Mouse (Mus musculus): ENCODE data around the gene Fam166a. TPM values are rescaled to one million over a fixed set of nuclear protein-coding genes. Genes with fewer than 3 reads are reported as not detected.

Gene Fam166a
- total RNA-seq, 2 experiments from 2014 or later, result not detected

DNA sequence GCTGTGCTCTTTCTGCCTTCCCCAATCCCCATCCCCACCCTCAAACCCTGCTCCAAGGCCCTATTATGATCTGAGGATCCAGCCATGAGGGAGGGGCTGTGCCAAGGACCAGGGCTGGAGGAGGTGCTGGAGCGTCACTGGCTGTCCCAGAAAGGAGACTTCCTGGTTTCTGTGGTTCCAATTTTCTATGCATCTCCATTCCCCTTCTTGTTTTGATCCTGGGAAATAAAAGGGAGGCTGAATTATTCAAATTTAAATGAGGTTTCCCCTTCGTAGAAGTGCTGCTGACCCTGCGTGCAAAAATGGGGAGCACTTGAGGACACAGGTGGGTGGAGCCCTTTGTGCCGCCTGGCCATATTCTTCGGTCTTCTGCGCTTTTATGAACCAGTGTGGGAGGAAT, 35.9 kb upstream of the Fam166a start:
- intact Hi-C loops (cut with DNase I), result no loop called here

DNA sequence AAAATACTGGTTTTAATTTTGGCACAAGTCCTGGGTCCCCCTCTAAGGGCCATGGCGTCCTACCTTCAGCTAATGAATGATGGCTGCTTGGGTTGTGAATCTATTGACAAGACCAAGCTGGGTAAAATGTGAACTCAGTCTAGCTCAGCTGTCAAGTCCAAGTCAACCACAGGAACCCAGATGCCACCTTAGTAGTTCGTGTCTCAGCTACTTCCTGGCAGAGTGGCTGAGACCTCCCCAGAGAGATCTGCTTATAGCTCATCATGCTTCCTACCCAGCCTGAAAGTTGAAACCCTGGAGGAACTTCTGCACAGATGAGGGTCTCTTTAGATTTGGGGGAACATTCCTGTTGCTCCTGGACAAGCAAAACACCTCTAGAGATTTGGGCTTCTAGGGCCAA, 35.2 kb upstream of the Fam166a start:
- no peak for DNase-seq (ENCODE audit: extremely low spot score in 1 of 2, low spot score in 2 of 2)
- intact Hi-C loops (cut with DNase I), result no loop called here

More for the DNA sequence above, 35.9 kb upstream of the Fam166a start:
- DNase-seq (ENCODE audit: extremely low spot score in 1 of 2, low spot score in 2 of 2), result peak; percentile 38 to 66

DNA sequence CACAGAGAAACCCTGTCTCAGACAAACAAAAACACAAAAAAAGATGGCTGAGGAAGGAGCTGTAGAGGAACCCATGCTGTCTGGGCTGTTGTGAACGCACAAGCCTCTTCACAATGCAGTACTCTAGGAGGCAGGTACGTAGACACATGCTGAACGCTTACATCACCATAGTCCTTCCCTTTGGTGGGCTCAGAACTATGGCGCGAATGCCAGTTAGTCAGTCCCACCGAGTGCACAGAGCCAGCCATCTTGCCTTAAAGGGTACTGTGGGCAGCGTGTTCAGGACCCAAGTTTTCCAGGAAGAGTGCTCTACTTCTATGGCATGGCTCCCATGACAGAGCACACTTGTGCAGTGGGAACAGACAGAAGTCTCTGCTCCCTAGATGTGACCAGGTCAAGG, 34.0 kb upstream of the Fam166a start:
- DNase-seq (ENCODE audit: extremely low spot score in 1 of 2, low spot score in 2 of 2), result no peak
- intact Hi-C loops (cut with DNase I), result no loop called here

DNA sequence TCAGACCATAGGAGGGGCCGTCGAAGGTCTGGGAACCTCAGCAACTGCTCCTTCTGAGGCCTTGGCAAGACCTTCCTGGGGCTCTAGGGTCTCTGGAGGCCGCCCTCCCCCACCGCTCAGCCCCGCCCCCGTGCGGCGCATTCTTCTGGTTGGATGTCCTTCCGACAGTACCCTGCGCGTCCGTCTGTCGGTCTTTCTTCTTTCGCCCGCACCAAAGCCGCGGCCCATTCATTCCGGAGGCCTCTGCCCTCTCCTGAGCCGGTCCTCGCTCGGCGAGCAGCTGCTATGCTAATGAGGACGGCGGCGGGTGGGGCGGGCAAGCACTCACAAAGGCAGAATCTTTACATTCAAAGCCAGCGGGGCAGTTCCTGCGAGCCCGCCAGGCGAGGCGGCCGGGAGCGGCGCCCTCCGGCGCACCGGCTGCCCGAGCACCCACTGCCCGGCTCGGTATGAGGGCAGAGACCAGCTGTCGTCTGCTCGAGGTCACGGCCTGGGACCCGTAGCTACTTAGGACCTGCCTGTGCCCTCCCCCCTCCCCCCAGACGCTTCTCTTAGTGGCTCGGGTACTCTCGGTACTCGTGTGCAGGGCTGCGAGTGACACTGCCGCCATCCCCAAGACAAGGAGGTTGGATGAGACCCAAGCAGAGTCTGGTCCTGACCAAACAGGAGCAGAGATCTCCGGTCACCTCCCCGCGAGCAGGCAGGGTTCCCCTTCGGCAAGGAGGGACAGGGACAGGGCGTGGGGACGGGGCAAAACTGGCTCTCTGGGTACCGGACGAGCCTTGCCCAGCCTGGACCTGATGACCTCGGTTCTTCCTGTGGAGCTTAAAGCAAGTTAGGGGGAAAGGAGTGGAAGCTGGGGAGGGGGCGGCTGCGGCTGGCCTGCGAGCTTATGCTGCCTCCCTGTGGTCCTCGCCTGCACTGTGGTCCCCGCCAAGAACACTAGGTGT, 32.6 kb upstream of the Fam166a start:
- intact Hi-C loops (cut with DNase I), result loop anchor here (5.0 kb wide), 3 partner anchors 59 to 214 kb away; partner anchors contain the start of gene Noxa1
- DNase-seq (ENCODE audit: extremely low spot score in 1 of 2, low spot score in 2 of 2), result peak in 1 of 2 experiments; percentile 84

DNA sequence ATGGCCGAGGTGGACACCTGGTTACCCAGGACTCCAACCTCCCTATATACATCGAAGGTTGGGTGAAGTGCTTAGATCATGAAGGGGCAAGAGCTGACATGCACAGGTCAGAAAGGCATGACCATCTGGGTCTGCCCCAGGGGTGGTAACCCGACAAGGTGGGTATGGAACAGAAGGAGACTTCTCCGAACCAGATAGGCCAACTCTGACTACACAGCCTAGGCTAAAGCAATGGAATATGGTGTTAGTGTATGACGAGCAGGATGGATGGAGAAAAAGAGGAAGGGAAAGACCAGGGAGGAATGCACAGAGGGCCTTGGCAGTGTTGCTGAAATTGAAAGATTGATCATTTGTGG, 32.0 kb upstream of the Fam166a start:
- intact Hi-C loops (cut with DNase I), result loop anchor here (5.0 kb wide), 3 partner anchors 59 to 214 kb away; partner anchors contain the start of gene Noxa1
- DNase-seq (ENCODE audit: extremely low spot score in 1 of 2, low spot score in 2 of 2), result no peak

DNA sequence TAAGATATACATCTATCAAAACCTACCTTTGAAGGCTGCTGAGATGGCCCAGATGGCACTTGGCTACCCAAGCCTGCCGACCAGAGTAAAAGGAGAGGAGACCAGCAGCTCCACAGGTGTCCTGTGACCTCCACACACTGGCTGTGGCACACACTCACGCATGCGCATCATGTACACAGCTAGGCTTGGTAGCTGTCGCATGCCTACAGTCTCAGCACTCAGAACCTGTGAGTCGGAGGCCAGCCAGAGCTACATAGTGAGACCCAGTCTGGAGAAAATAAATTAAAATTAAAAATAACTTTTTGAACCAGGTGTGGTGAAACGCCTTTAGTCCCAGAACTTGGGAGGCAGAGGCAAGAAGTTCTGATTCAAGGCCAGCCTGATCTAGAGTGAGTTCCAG, 30.7 kb upstream of the Fam166a start:
- intact Hi-C loops (cut with DNase I), result loop anchor here (5.0 kb wide), 3 partner anchors 61 to 216 kb away; partner anchors contain the start of gene Noxa1
- no peak for DNase-seq (ENCODE audit: extremely low spot score in 1 of 2, low spot score in 2 of 2)

DNA sequence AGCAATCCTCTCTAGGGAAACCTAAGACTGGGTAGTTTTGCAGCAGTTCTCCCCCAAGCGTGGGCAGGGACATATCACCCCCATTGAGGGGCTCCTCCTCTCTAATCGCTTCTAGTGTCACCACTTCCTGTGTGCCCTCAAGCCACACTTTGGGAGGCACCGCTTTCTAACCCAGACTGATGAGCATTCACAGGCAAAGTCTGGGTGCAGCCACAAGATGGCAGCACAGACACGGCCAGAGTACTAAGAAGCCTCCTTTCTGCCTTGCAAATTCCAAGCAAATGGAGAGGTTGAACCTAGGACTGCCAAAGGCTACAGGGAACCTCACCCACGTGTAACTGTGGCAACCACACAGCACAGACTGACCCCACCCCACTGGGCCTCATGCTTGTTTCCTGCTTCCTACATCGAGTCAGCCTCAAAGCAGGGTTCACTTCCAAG, 25.2 kb upstream of the Fam166a start:
- intact Hi-C loops (cut with DNase I), result no loop called here
- peak; percentile 74 to 84 for DNase-seq (ENCODE audit: extremely low spot score in 1 of 2, low spot score in 2 of 2)

DNA sequence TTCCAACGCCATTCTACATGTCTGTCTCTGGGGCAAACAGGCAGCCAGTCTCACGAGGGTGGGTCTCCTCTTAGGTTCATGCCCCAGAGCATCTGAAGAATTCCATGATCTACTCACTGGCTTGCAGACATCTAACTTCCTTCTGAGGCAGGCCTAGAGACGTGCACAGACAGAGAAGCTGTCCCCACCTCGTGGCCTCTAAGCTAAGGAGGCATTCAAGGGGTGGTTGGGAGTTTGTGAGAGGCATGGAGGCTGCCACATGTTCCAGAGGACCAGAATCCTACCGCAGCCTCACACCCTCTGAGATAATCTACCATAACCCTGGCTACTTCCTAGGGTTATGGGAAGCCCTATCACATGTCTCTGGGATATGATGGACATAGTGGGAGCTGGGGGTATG, 24.5 kb upstream of the Fam166a start:
- intact Hi-C loops (cut with DNase I), result loop anchor here (2.0 kb wide), 1 partner anchor 61 kb away; the partner anchor contains the start of gene Tmem203
- DNase-seq (ENCODE audit: extremely low spot score in 1 of 2, low spot score in 2 of 2), result no peak

DNA sequence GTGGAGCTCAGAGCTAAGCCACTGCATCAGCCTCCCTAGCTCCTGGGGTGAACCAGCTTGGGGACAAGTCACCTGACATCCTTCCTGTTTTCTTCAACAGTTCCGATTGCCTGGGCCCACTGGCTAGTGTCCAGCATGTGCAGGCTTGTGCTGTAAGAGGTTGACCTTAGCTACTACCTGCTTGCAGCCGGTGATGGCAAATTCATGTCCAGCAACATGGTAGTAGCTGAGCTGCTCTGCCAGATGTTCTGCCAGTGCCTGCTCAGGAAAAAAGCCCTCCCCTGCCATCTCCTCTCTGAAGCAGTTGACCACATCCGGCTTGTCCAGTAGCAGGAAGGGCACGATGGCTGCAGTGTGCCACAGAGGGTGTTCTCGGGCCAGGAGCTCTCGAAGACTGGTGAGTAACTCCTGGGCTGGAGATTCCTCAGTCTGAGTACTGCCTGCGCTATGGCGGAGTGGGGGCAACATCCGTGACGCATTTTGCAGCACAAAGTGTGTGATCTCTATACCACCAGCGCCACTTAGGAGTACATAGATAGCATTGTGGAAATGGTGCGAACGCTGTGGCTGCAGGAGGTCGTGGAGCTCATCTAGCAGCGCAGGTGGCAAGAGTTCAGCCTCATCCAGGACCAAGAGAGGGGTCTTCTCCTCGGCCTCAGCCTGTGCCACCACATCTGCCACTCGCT, 23.9 kb upstream of the Fam166a start:
- intact Hi-C loops (cut with DNase I), result loop anchor here (2.0 kb wide), 1 partner anchor 60 kb away; the partner anchor contains the start of gene Tmem203
- DNase-seq (ENCODE audit: extremely low spot score in 1 of 2, low spot score in 2 of 2), result peak in 1 of 2 experiments; percentile 46

DNA sequence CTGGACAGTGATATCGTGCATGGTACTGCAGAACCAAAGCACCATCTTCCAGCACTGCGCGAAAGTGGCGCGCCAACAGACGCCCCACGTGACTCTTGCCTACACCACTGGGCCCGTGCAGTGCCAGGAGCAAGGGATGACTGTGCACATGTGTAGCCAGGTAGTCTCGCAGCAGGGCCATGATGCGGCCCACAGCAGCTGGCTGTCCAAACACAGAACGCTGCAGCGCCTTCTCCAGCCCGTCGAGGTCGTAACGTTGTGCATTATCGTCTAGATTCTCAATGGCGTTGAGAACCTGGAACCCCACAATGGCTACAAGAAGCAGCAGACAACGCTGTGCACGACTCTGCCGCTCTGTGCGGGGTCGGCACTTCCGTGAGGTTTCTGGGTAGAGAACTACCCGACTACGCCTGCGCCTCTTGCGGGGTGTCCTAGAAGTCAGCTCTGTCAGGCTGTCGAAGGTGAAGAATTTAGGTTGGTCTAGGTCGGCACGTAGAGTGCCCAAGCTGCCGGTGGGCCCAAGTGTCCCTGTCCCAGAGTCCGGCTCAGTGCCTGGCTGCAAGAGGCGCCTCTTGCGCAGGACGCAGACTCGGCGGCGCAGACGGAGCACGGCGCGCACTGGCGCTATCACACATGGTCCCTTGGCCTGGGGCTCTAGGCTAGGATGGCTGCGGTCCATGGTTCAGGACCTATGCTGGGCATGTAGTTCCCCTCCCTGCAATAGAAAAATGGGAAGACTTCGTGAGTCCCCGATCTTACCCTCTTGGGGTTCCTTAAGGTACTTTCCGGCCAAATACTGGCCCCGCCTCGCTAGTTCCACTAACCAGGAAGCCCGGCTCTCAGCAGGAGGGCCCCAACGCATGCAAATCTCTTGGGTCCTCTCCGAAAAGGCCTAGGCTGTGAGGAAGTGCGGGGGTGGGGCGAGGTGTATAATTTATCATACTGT, 23.1 kb upstream of the Fam166a start:
- peak in 1 of 2 experiments; percentile 86 for DNase-seq (ENCODE audit: extremely low spot score in 1 of 2, low spot score in 2 of 2)
- intact Hi-C loops (cut with DNase I), result loop anchor here (2.0 kb wide), 1 partner anchor 59 kb away; the partner anchor contains the start of gene Tmem203

DNA sequence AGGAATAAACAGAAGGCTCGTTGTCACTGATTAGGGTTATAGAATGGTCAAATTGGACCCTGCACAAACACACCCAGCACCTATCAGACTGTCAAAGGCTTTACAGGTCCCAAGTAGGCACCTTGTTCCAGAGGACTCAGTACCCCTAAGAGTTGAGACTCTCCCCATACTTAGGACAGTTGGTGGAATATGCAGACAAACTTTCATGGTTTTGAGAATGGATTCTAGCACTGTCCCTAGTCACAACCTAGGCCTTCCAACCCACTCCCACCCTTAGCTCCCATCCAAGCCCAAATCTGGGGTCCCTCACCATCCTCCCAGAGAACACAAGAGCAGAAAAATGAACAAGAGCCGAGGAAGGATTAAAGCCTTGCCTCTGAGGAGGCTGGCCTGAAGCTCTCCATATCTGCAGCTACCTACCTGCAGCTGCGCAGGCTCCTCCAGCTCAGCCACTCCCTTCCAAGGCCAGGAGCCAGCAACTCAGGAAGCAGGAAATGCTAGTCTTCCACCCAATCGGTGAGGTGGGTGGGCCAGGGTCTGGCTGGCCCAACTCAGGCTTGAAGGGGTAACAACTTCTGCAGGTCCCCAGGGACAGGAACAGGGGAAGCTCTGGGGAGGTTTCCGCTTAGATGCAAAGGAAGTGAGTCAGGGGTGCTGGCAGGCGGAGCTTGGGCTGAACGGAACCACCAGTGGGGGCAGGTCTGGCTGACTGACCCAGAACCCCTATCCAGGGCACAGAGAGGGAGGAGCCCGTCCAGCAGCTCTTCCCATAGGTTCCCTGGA, 22.2 kb upstream of the Fam166a start, which contains the start of gene Tor4a:
Gene Tor4a (minus strand): TSS at position 715 of the 783 bp plus-strand sequence.
- peak in 1 of 2 experiments; percentile 92 for DNase-seq (ENCODE audit: extremely low spot score in 1 of 2, low spot score in 2 of 2)
- intact Hi-C loops (cut with DNase I), result no loop called here

DNA sequence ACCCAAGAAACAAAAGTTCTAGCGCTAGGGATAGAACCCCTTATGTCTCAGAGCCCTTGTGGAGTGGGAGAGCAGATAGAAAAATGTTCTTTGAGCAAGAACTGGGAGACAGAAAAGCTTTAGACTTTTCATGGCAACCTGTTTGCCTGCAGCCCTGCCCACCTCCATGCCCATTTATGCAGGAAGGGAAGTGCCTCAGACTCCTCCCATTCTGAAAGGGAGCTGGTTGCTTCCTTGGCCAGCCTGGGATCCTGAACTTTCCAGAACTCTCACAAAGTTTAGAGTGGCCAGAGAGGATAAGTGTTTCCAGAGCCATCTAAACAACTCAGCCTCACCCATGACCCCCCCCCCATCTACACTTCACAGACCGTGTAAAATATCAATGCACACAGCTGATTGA, 21.4 kb upstream of the Fam166a start:
- no peak for DNase-seq (ENCODE audit: extremely low spot score in 1 of 2, low spot score in 2 of 2)
- intact Hi-C loops (cut with DNase I), result no loop called here

DNA sequence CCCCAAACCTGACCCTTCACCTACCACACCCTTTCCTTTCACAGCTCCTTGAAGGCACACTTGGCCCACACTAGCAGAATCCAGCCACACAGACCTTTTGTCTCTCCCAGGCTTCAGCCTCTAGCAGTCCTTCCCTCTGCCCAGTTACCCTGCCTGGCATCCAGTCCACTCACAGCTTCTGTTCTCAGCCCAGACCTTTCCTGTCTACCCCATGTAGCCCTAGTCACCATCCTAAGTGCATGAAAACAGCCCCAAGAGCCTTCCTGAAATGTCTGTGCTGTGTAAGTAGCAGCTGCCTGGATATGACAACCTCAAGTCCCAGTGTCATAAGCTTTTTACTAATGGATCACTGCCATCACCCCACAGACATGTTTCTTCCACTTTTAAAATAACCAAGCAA, 20.6 kb upstream of the Fam166a start:
- DNase-seq (ENCODE audit: extremely low spot score in 1 of 2, low spot score in 2 of 2), result no peak
- intact Hi-C loops (cut with DNase I), result no loop called here

DNA sequence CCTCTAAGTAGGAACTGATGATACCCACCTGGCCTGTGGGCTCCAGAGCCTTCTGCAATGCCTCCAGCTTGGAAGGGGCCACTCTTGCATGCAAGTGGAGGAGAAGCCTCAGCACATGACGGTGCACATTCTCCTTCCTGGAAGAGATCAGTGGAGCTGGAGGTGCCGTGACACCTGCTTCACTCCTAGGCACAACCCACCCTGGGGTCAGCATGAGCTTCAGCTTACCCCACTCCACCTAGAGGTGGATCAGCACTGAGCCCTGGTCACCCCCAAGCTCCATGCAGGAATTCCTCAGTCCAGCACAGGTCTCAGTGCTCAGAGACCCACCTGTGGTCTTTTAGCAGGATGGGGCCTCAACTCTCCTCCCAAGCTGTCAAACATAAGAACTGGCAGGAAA, 17.9 kb upstream of the Fam166a start:
- intact Hi-C loops (cut with DNase I), result no loop called here

DNA sequence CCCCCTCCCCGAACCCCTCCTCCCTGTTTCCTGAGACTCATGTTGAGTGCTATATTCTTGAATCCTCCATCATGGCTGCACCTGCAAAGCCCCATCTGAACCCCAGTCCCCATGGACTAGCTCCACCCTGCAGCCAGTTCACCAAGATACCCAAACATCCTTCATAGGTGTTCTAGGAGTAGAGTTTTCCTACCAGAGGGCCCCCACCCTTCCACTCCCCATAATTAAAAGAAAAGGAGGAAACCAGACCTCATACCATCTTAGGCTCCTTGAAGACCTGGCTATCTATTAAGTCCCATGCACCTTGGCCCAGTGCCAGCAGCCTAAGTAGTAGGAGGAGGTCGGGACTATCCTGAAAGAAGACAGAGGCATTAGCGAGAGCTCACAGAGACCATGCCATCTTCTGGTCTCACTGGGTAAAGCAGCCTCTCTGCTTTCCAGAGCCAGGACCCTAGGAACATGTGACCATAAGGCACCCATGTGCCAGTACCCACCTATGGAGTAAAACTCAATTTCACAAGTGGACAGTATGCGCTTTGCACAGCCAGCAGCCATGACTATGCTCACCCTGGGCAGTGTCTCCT, 14.8 kb upstream of the Fam166a start:
- peak in 1 of 2 experiments; percentile 60 for DNase-seq (ENCODE audit: extremely low spot score in 1 of 2, low spot score in 2 of 2)
- intact Hi-C loops (cut with DNase I), result no loop called here

More for the DNA sequence above, 17.9 kb upstream of the Fam166a start:
- no peak for DNase-seq (ENCODE audit: extremely low spot score in 1 of 2, low spot score in 2 of 2)

DNA sequence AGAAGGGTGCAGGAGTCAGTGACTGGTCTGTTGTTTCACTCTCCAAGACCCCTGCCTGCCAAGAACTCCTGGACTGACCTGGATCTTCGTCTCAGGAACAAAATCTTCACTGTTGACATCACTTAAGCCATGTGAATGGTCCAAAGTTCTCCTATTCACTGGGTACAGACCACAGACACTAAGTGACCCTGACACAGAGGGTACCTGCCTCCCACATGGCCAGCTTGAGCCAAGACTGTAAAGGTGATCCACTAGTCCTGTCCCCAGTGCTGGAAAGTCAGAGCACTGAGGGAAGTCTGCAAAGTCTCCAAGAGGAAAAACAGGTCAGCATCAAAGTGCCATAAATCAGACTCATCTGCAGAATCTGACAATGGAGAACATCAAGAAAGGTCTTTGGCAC, 11.0 kb upstream of the Fam166a start:
- no peak for DNase-seq (ENCODE audit: extremely low spot score in 1 of 2, low spot score in 2 of 2)
- intact Hi-C loops (cut with DNase I), result no loop called here

DNA sequence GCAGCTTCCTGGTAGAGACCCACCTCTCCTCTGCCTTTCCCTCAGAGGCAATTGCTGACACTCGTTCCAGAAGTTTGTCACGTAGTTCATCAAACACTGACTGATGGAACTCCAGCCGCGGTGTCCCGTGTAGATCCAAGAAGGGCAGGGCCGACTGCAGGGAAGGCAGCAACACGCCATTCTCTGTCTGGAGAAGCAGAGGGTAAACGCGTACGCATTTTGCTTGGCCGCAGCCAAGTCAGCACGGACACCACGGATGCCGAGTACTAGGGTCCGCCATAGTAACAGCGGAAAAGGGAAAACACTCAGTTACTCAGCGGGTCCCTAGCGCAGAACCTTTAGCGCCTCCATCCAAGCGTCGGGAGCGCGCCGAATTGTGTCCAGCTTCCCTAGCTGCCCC, 7.9 kb upstream of the Fam166a start:
- intact Hi-C loops (cut with DNase I), result no loop called here
- DNase-seq (ENCODE audit: extremely low spot score in 1 of 2, low spot score in 2 of 2), result no peak

All from left cerebral cortex, postnatal 10 days (tissue).